Mouse (Mus musculus): Measurements from ENCODE around the gene Ceacam18. TPM values are rescaled to one million over a fixed set of nuclear protein-coding genes. Genes with fewer than 3 reads are reported as not detected.

Ceacam18 gene
- total and polyA plus RNA-seq, 3 experiments = 0.04 to 0.08 TPM; not detected in 1

DNA sequence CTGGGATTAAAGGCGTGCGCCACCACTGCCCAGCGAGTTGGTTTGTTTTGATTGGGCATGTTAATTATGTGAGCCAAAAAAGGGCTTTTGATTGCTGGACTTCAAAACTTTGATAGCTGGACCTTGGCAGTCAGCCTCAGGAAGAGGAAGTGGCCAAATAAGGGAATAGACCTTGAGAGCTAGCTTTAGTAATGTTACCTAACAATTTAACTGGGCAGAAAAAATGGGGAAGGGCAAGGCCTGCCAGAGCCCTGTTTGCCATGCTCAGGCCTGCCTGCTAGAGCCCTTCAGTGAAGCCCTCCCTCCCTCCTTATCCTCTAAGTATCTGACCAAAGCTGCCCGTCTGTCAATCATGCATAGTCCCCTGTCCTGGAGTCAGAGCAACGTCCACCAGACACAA lies 8.1 kb downstream of the Ceacam18 start:
- no peaks in the 10 kb centered on the region for H3K36me3 ChIP-seq (ENCODE audit: control insufficient read depth in 1 of 2, insufficient read depth in 2 of 2, low read length in 2 of 2)
- TF ChIP-seq POLR2AphosphoS2 (IDR thresholded peaks at IDR 0.05; ENCODE audit: low read length) (no peak), MAZ (IDR thresholded peaks at IDR 0.05; ENCODE audit: low read depth, low read length) (no peak), MYB (IDR thresholded peaks at IDR 0.05; ENCODE audit: low read depth, low read length) (no peak), UBTF (IDR thresholded peaks at IDR 0.05; ENCODE audit: borderline replicate concordance, insufficient read depth, low read depth, low read length) (no peak), MEF2A (IDR thresholded peaks at IDR 0.05; ENCODE audit: extremely low read depth, insufficient replicate concordance, low read depth, low read length, poor library complexity, severe bottlenecking) (no peak), USF1 (IDR thresholded peaks at IDR 0.05; ENCODE audit: low read depth, low read length) (no peak), HCFC1 (IDR thresholded peaks at IDR 0.05; ENCODE audit: low read depth, low read length) (no peak), TCF12 (IDR thresholded peaks at IDR 0.05; ENCODE audit: low read depth, low read length) (no peak)
- no peak for DNase-seq (ENCODE audit: low read depth, low spot score)
- no peak overlapping the region for H3K27ac ChIP-seq (ENCODE audit: control insufficient read depth, low read depth, low read length)
- H3K79me2 ChIP-seq (ENCODE audit: control insufficient read depth, insufficient read depth, low read length, poor library complexity) = no peaks in the 10 kb centered on the region
- H3K4me1 ChIP-seq (ENCODE audit: control insufficient read depth in 1 of 2, insufficient read depth in 2 of 2, low read length in 2 of 2) = no peaks in the 10 kb centered on the region
- no peaks in the 10 kb centered on the region for H3K9me3 ChIP-seq (replicated peaks; ENCODE audit: insufficient read depth, low read length)
- no peaks in the 10 kb centered on the region for H3K27me3 ChIP-seq (ENCODE audit: control insufficient read depth in 1 of 2, insufficient read depth in 2 of 2, low read length in 2 of 2)
- H3K9ac ChIP-seq (ENCODE audit: control insufficient read depth, low read depth, low read length, poor library complexity, severe bottlenecking) = no peak overlapping the region
- no peak overlapping the region for H3K4me3 ChIP-seq (ENCODE audit: control insufficient read depth in 1 of 2, insufficient read depth in 1 of 2, low read depth in 2 of 2, low read length in 2 of 2)

DNA sequence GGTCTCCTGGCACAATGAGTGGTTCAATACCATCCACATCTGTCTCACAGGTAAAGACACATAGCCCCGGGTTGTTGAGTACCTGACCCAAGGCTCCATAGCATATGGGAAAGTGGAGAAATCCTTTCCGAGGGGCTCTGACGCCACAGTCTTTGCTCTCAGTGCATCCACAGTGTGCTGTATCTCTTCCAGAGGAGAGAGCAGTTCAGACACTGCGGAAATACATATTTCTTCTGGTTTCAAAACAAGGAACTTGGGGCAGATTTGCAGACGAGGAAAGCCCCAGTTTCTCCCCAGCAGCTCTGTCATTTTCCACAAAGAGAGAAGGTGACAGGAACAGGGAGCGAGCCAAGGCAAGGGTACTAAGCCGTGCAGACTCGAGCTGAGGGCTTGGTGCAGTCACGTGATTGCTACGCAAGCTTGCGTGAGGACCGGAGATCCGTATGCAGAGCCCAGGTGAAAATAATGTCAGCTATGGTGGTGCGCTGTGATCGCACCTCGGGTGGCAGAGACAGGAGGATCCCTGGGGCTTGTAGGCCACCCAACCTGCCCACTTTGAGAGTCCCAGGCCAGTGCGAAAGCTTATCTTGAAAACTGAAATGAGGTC lies 8.6 kb downstream of the Ceacam18 start:
- no peak overlapping the region for H3K9ac ChIP-seq (ENCODE audit: control insufficient read depth, low read depth, low read length, poor library complexity, severe bottlenecking)
- H3K27me3 ChIP-seq (ENCODE audit: control insufficient read depth in 1 of 2, insufficient read depth in 2 of 2, low read length in 2 of 2) = no peaks in the 10 kb centered on the region
- no peaks in the 10 kb centered on the region for H3K79me2 ChIP-seq (ENCODE audit: control insufficient read depth, insufficient read depth, low read length, poor library complexity)
- no peaks in the 10 kb centered on the region for H3K4me1 ChIP-seq (ENCODE audit: control insufficient read depth in 1 of 2, insufficient read depth in 2 of 2, low read length in 2 of 2)
- no peaks in the 10 kb centered on the region for H3K9me3 ChIP-seq (replicated peaks; ENCODE audit: insufficient read depth, low read length)
- no peaks in the 10 kb centered on the region for H3K36me3 ChIP-seq (ENCODE audit: control insufficient read depth in 1 of 2, insufficient read depth in 2 of 2, low read length in 2 of 2)
- no peak for TF ChIP-seq RCOR1 (IDR thresholded peaks at IDR 0.05; ENCODE audit: low read depth, low read length)
- TF ChIP-seq MYB (IDR thresholded peaks at IDR 0.05; ENCODE audit: low read depth, low read length) = no peak
- TF ChIP-seq USF1 (IDR thresholded peaks at IDR 0.05; ENCODE audit: low read depth, low read length) = no peak
- TF ChIP-seq MAFK (IDR thresholded peaks at IDR 0.05; ENCODE audit: borderline replicate concordance, low read depth, low read length) = no peak
- no peak for TF ChIP-seq BHLHE40 (IDR thresholded peaks at IDR 0.05; ENCODE audit: borderline replicate concordance, low read depth, low read length)
- TF ChIP-seq MAZ (IDR thresholded peaks at IDR 0.05; ENCODE audit: low read depth, low read length) = no peak
- TF ChIP-seq POLR2AphosphoS2 (IDR thresholded peaks at IDR 0.05; ENCODE audit: low read length) = no peak
- TF ChIP-seq TAL1 (IDR thresholded peaks at IDR 0.05; ENCODE audit: low read length) = no peak
- TF ChIP-seq KAT2A (conservative IDR thresholded peaks at IDR 0.05; ENCODE audit: low read depth, low read length) = no peak
- TF ChIP-seq NELFE (IDR thresholded peaks at IDR 0.05; ENCODE audit: low read depth, low read length) = no peak
- no peak overlapping the region for H3K4me3 ChIP-seq (ENCODE audit: control insufficient read depth in 1 of 2, insufficient read depth in 1 of 2, low read depth in 2 of 2, low read length in 2 of 2)
- no peak overlapping the region for H3K27ac ChIP-seq (ENCODE audit: control insufficient read depth, low read depth, low read length)
- no peak for DNase-seq (ENCODE audit: low read depth, low spot score)

Measured in MEL (cell line).